Mouse (Mus musculus) left cerebral cortex, postnatal 36 days (tissue): ENCODE results near the gene Med23. TPM values are rescaled to one million over a fixed set of nuclear protein-coding genes. Genes with fewer than 3 reads are reported as not detected.

ENCODE experiments used
- DNase-seq, 2 experiments: peaks; one replicate each; pipeline ENCODE4 v3.0.0; 2021 to 2022; ENCODE audit warnings: low spot score in 2 of 2, mixed read lengths in 1 of 2
- intact Hi-C: fragments of 180-260 bp; cut with DNase I; formaldehyde crosslinking; loops from one replicate; pipeline ENCODE4 v1.15.1; 2025
- microRNA-seq: library from miRNA; unstranded; fragments of <30 nt; microRNA quantifications from one replicate; pipeline ENCODE4 v1.2.0, GENCODE M21; 2022
- total RNA-seq, 2 experiments: library from RNA; stranded (reverse); gene quantifications; 2 replicates each; pipeline ENCODE4 v1.2.3; 2021

Gene Med23
- total RNA-seq, 2 experiments from 2014 or later = 29.9 to 36.8 TPM

DNA sequence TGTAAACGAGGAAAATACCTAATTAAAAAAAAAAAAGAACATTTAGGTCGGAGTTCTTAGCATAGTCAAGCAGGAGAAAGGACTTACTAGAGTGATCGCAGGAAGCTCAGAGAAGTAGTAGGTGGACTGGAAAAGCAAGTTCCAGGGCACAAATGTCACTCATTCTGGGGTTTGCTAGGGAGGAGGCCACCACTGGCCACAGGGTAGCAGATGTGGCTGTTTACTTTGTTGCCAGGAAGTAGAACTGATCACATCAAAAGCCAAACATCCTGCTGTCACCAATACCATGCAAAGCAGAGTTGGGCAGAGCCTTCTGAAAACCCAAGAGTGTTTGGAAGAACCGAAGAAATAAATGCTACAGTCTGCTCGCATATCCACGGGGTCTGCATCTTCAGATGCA is 84.1 kb downstream of the Med23 start:
- no peak for DNase-seq
- intact Hi-C loops = no loop called here

DNA sequence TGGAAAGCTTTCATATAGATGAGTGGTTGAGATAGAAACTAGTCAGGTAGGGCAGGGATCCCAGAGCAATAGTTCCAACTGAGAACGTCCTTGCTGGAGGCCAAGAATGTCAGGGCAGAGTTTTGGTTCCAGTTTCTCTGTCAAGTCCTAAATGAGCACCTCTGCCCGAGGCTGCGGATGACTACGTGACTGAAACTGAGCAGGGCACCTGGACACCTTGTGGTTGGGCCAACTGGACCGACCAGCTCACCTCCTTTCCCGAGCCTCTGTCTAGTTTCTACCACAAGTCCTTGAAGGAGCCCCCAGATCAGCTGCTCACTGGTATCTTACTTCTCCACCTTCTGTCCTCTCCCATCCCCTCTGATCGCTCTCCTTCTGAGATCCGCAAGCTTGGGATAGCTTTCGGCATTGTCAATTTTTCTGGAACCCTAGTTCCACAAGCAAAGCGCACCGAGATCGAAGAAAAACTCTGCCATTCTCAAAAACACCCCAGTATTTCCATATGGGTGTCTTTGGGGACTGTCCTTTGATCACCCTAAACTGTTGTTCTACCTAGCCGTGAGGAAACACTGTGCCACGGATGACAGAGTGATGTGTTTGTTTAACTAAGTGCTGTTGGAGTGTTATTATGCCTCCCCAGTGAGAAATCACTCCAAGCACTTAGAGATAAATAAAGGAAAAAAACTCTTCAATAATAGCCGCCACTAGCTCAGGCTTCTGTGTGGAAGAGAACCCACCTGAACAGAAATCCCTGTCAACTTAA is 88.7 kb downstream of the Med23 start:
- DNase-seq = no peak
- intact Hi-C loops = no loop called here

DNA sequence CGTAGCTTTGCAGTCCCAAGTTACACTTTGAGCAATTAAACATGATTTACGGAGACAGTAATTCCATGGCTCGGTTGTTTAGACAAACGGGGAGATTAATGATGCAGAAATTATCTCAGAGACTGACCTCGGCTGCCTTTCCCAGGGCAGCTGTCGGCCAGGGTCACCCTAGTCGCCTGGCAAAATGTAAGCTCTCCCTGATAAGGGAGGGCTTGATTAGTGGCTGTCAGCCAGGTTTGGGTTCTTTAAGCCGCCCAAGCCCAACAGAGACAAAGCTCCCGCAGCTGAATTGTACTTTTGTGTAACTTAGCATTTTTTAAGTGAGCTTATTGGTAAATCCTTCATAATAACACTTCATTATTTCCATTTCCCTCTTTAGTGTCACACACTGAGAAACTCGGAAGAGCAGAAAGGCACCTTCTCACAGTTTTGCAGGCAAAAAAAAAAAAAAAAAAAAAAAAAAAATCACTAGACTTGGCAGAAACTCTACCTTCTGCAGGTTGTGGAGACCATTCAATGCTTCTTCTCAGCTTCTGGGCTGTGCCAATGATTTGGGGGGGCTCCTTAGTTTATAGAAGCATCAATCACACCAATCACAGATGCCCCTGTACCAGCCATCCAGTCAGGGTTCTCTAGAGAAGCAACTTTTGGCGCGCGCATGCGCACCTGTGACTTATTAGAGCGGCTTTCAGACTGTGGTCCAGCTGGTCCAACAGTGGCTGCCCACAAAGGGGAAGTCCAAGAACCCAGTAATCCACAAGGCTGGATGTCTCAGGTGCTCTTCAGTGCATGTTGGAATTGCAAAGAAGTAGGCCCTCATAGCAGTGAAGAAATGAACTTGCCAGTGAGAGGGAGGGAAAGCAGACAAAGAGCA is 89.5 kb downstream of the Med23 start:
- DNase-seq = no peak
- intact Hi-C loops = no loop called here

DNA sequence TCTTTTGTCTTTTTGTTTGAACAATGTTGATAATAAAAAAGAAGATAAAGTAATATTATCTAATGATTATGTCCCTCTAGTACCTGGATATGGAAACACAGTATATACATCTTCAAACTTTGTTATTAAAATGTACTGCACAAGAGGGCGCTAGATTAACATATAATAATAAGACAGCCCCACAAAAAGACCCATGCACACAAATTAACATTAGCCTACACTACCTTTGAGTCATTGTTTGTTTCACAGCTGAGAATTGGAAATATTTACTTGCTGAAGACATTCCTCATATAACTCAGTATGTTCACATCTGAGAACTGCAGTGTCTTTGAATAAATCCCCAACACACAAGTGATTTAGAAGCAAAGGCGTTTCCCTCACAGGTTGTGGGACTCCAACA is 91.3 kb downstream of the Med23 start:
- intact Hi-C loops = loop anchor here (2.0 to 10.0 kb wide), 2 partner anchors 184 to 258 kb away; no protein-coding TSS in a partner anchor
- DNase-seq = no peak

DNA sequence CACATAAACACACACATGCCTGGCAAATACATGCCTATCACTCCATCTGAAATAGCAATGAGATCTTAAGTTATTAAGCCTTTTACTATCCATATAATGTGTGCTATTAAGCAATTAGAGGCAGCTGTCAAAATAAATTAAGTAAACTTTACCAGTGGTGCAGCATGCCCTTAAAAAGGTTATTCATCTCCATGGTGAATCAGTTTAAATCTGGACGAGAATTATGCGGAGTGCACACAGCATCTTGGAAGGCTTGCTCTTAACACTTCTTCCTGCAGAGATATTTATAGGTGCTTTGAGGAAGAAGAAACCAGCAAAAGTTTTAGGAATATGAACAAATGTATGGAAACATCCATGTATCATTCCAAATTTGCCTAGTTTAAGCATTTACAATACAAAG is 92.1 kb downstream of the Med23 start:
- DNase-seq = no peak
- intact Hi-C loops = loop anchor here (2.0 to 10.0 kb wide), 2 partner anchors 183 to 257 kb away; no protein-coding TSS in a partner anchor

Small RNAs within 50 kb of the gene (microRNA-seq; reads per million reads assigned to microRNA genes)
- gene Mir6905 = not detected

Other genes with a start within 250 kb of the Med23 start
- gene Enpp1, start 157.8 kb upstream of the Med23 start, total RNA-seq = 1 to 10 TPM; 3.6 to 4.1 TPM
- gene Enpp3, start 27.2 kb upstream of the Med23 start, total RNA-seq = under 1 TPM; 0.39 to 0.41 TPM
- under 1 TPM in 1 of 2 experiments, not detected in 1; 0.27 TPM for gene Arg1, start 57.5 kb downstream of the Med23 start, total RNA-seq